Mouse (Mus musculus): ENCODE measurements around the gene Cux1. TPM values are rescaled to one million over a fixed set of nuclear protein-coding genes. Genes with fewer than 3 reads are reported as not detected.
"Not testable (repeated sequence)": the region's sequence is repeated elsewhere in the genome, so short reads cannot be mapped to it uniquely, and the experiment has no call there.

The Cux1 gene
- polyA plus RNA-seq, 1 experiment from 2014 or later, result 64.9 TPM

- WGBS, result 85% methylated on average over 18 of the region's 18 CpGs
- Histone ChIP-seq H3K36me3 (replicated peaks; ENCODE audit: control insufficient read depth, insufficient read depth, low read depth, low read length) (no peaks in the 10 kb centered on the region), H3K27me3 (ENCODE audit: control insufficient read depth, insufficient read depth, low read length) (no peaks in the 10 kb centered on the region), H3K4me3 (ENCODE audit: low read depth, low read length) (no peak overlapping the region), H3K27ac (replicated peaks; ENCODE audit: low read depth, low read length) (no peak overlapping the region), H3K9me3 (replicated peaks; ENCODE audit: control insufficient read depth, low read length) (no peaks in the 10 kb centered on the region), H3K4me2 (ENCODE audit: low read depth, low read length) (no peak overlapping the region), H3K4me1 (ENCODE audit: control insufficient read depth, insufficient read depth, low read length) (no peaks in the 10 kb centered on the region), H3K9ac (replicated peaks; ENCODE audit: low read length) (no peak overlapping the region)
- DNase-seq (ENCODE audit: low spot score) (no peak), ATAC-seq (replicated peaks; ENCODE audit: insufficient number of reproducible peaks, low FRiP score, low TSS enrichment, low read depth) (no peak)
Observed at GRCm38 (mm10) chr5:136217004-136217665, 350.2 kb downstream of the Cux1 start.

- WGBS, result 89% methylated on average over 5 of the region's 5 CpGs
- Histone ChIP-seq H3K9ac (replicated peaks; ENCODE audit: low read length) (no peak overlapping the region), H3K27me3 (ENCODE audit: control insufficient read depth, insufficient read depth, low read length) (no peaks in the 10 kb centered on the region), H3K36me3 (replicated peaks; ENCODE audit: control insufficient read depth, insufficient read depth, low read depth, low read length) (no peaks in the 10 kb centered on the region), H3K9me3 (replicated peaks; ENCODE audit: control insufficient read depth, low read length) (no peaks in the 10 kb centered on the region), H3K4me1 (ENCODE audit: control insufficient read depth, insufficient read depth, low read length) (no peaks in the 10 kb centered on the region), H3K4me2 (ENCODE audit: low read depth, low read length) (no peak overlapping the region), H3K27ac (replicated peaks; ENCODE audit: low read depth, low read length) (no peak overlapping the region), H3K4me3 (ENCODE audit: low read depth, low read length) (no peak overlapping the region)
- DNase-seq (ENCODE audit: low spot score) (no peak), ATAC-seq (replicated peaks; ENCODE audit: insufficient number of reproducible peaks, low FRiP score, low TSS enrichment, low read depth) (no peak)
Observed at GRCm38 (mm10) chr5:136215958-136216357, 351.3 kb downstream of the Cux1 start.

- no peak for DNase-seq (ENCODE audit: low spot score)
- no peaks in the 10 kb centered on the region for H3K36me3 ChIP-seq (replicated peaks; ENCODE audit: control insufficient read depth, insufficient read depth, low read depth, low read length)
- H3K4me3 ChIP-seq (ENCODE audit: low read depth, low read length), result no peak overlapping the region
Observed at GRCm38 (mm10) chr5:136215211-136215610, 352.1 kb downstream of the Cux1 start.

GRCm38 (mm10) chr5:136213716-136214115, 353.6 kb downstream of the Cux1 start:
- H3K27ac ChIP-seq (replicated peaks; ENCODE audit: low read depth, low read length), result no peak overlapping the region
- no peak overlapping the region for H3K4me2 ChIP-seq (ENCODE audit: low read depth, low read length)
- ATAC-seq (replicated peaks; ENCODE audit: insufficient number of reproducible peaks, low FRiP score, low TSS enrichment, low read depth) (no peak), DNase-seq (ENCODE audit: low spot score) (no peak)
- WGBS, result 83% methylated on average over 5 of the region's 5 CpGs
- H3K9me3 ChIP-seq (replicated peaks; ENCODE audit: control insufficient read depth, low read length), result no peaks in the 10 kb centered on the region
- H3K9ac ChIP-seq (replicated peaks; ENCODE audit: low read length), result no peak overlapping the region
- no peaks in the 10 kb centered on the region for H3K27me3 ChIP-seq (ENCODE audit: control insufficient read depth, insufficient read depth, low read length)
- H3K4me1 ChIP-seq (ENCODE audit: control insufficient read depth, insufficient read depth, low read length), result no peaks in the 10 kb centered on the region
- no peaks in the 10 kb centered on the region for H3K36me3 ChIP-seq (replicated peaks; ENCODE audit: control insufficient read depth, insufficient read depth, low read depth, low read length)
- no peak overlapping the region for H3K4me3 ChIP-seq (ENCODE audit: low read depth, low read length)

More at GRCm38 (mm10) chr5:136215211-136215610, 352.1 kb downstream of the Cux1 start:
- ATAC-seq (replicated peaks; ENCODE audit: insufficient number of reproducible peaks, low FRiP score, low TSS enrichment, low read depth), result no peak
- no peak overlapping the region for H3K27ac ChIP-seq (replicated peaks; ENCODE audit: low read depth, low read length)
- no peaks in the 10 kb centered on the region for H3K9me3 ChIP-seq (replicated peaks; ENCODE audit: control insufficient read depth, low read length)
- H3K4me2 ChIP-seq (ENCODE audit: low read depth, low read length), result no peak overlapping the region
- H3K27me3 ChIP-seq (ENCODE audit: control insufficient read depth, insufficient read depth, low read length), result no peaks in the 10 kb centered on the region
- no peak overlapping the region for H3K9ac ChIP-seq (replicated peaks; ENCODE audit: low read length)
- 89% methylated on average over 3 of the region's 3 CpGs for WGBS
- no peaks in the 10 kb centered on the region for H3K4me1 ChIP-seq (ENCODE audit: control insufficient read depth, insufficient read depth, low read length)

GRCm38 (mm10) chr5:136212716-136213115, 354.6 kb downstream of the Cux1 start:
- Histone ChIP-seq H3K9me3 (replicated peaks; ENCODE audit: control insufficient read depth, low read length) (no peaks in the 10 kb centered on the region), H3K4me3 (ENCODE audit: low read depth, low read length) (no peak overlapping the region), H3K27ac (replicated peaks; ENCODE audit: low read depth, low read length) (no peak overlapping the region), H3K4me2 (ENCODE audit: low read depth, low read length) (no peak overlapping the region), H3K9ac (replicated peaks; ENCODE audit: low read length) (no peak overlapping the region), H3K4me1 (ENCODE audit: control insufficient read depth, insufficient read depth, low read length) (no peaks in the 10 kb centered on the region), H3K36me3 (replicated peaks; ENCODE audit: control insufficient read depth, insufficient read depth, low read depth, low read length) (no peaks in the 10 kb centered on the region), H3K27me3 (ENCODE audit: control insufficient read depth, insufficient read depth, low read length) (no peaks in the 10 kb centered on the region)
- ATAC-seq (replicated peaks; ENCODE audit: insufficient number of reproducible peaks, low FRiP score, low TSS enrichment, low read depth) (no peak), DNase-seq (ENCODE audit: low spot score) (no peak)
- WGBS, result 89% methylated on average over 11 of the region's 11 CpGs

GRCm38 (mm10) chr5:136211341-136212102, 355.8 kb downstream of the Cux1 start:
- H3K9ac ChIP-seq (replicated peaks; ENCODE audit: low read length); H3K36me3 ChIP-seq (replicated peaks; ENCODE audit: control insufficient read depth, insufficient read depth, low read depth, low read length); H3K9me3 ChIP-seq (replicated peaks; ENCODE audit: control insufficient read depth, low read length); H3K4me2 ChIP-seq (ENCODE audit: low read depth, low read length); H3K27ac ChIP-seq (replicated peaks; ENCODE audit: low read depth, low read length); H3K27me3 ChIP-seq (ENCODE audit: control insufficient read depth, insufficient read depth, low read length); H3K4me3 ChIP-seq (ENCODE audit: low read depth, low read length); H3K4me1 ChIP-seq (ENCODE audit: control insufficient read depth, insufficient read depth, low read length); DNase-seq (ENCODE audit: low spot score); ATAC-seq (replicated peaks; ENCODE audit: insufficient number of reproducible peaks, low FRiP score, low TSS enrichment, low read depth): not testable (repeated sequence)
- whole genome bisulfite sequencing, result 90% methylated on average over 14 of the region's 14 CpGs

GRCm38 (mm10) chr5:136210549-136210948, 356.7 kb downstream of the Cux1 start:
- DNase-seq (ENCODE audit: low spot score) (no peak), ATAC-seq (replicated peaks; ENCODE audit: insufficient number of reproducible peaks, low FRiP score, low TSS enrichment, low read depth) (no peak)
- no peak overlapping the region for H3K9ac ChIP-seq (replicated peaks; ENCODE audit: low read length)
- H3K4me1 ChIP-seq (ENCODE audit: control insufficient read depth, insufficient read depth, low read length), result no peaks in the 10 kb centered on the region
- H3K27ac ChIP-seq (replicated peaks; ENCODE audit: low read depth, low read length), result no peak overlapping the region
- 83% methylated on average over 5 of the region's 5 CpGs for whole genome bisulfite sequencing
- no peak overlapping the region for H3K4me2 ChIP-seq (ENCODE audit: low read depth, low read length)
- no peaks in the 10 kb centered on the region for H3K9me3 ChIP-seq (replicated peaks; ENCODE audit: control insufficient read depth, low read length)
- H3K27me3 ChIP-seq (ENCODE audit: control insufficient read depth, insufficient read depth, low read length), result no peaks in the 10 kb centered on the region
- no peaks in the 10 kb centered on the region for H3K36me3 ChIP-seq (replicated peaks; ENCODE audit: control insufficient read depth, insufficient read depth, low read depth, low read length)
- H3K4me3 ChIP-seq (ENCODE audit: low read depth, low read length), result no peak overlapping the region

- no peaks in the 10 kb centered on the region for H3K4me1 ChIP-seq (ENCODE audit: control insufficient read depth, insufficient read depth, low read length)
- H3K27me3 ChIP-seq (ENCODE audit: control insufficient read depth, insufficient read depth, low read length), result no peaks in the 10 kb centered on the region
- 33% methylated on average over 7 of the region's 7 CpGs for WGBS
- peak; percentile 89 for DNase-seq (ENCODE audit: low spot score)
- H3K4me2 ChIP-seq (ENCODE audit: low read depth, low read length), result no peak overlapping the region
- H3K4me3 ChIP-seq (ENCODE audit: low read depth, low read length), result no peak overlapping the region
- ATAC-seq (replicated peaks; ENCODE audit: insufficient number of reproducible peaks, low FRiP score, low TSS enrichment, low read depth), result no peak
- no peak overlapping the region for H3K9ac ChIP-seq (replicated peaks; ENCODE audit: low read length)
- no peak overlapping the region for H3K27ac ChIP-seq (replicated peaks; ENCODE audit: low read depth, low read length)
- no peaks in the 10 kb centered on the region for H3K36me3 ChIP-seq (replicated peaks; ENCODE audit: control insufficient read depth, insufficient read depth, low read depth, low read length)
- H3K9me3 ChIP-seq (replicated peaks; ENCODE audit: control insufficient read depth, low read length), result no peaks in the 10 kb centered on the region
Observed at GRCm38 (mm10) chr5:136201832-136202231, 365.5 kb downstream of the Cux1 start.

Data from embryonic facial prominence, embryonic 11.5 days (tissue).